Mouse (Mus musculus): ENCODE data around the gene Prr5l. TPM values are rescaled to one million over a fixed set of nuclear protein-coding genes. Genes with fewer than 3 reads are reported as not detected.
A peak's percentile ranks its signal among the peaks of the same experiment; 100 is the strongest.

Prr5l gene
- polyA plus RNA-seq, 1 experiment from 2014 or later: 15.5 TPM

DNA sequence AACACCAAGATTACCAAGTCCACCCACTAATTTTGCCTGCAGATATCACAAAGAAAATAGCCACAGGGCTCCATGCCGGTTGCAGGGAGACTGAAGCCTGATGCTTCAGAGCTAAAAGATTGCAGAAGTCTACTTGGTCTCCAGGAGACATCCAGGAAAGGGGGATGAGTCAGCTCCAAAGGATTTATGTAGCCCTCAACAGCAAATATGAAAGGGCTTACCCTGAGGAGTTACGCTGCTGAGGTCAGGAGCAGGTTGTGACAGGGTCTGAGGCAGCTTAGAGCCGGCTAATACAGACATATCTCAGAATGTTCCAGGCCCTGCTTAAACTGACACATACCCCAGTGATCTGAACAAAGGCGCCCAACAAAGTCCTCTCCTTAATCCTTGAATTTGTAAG, 90.7 kb downstream of the Prr5l start:
- Histone ChIP-seq H3K4me2 (replicated peaks) (no peak overlapping the region), H3K36me3 (no peaks in the 10 kb centered on the region), H3K4me1 (peaks cover 19% of the 10 kb centered on the region), H3K27me3 (peaks cover 19% of the 10 kb centered on the region; the same call in 1 of the 2 replicates), H3K4me3 (no peak overlapping the region), H3K9me3 (no peaks in the 10 kb centered on the region), H3K27ac (replicated peaks) (0 out of 2 replicates have a peak overlapping the region, but pooled peaks have one; percentile 22), H3K9ac (replicated peaks) (no peak overlapping the region)
- 49% methylated on average over 4 of the region's 4 CpGs for WGBS
- no peak for ATAC-seq (ENCODE audit: low FRiP score, low read depth)

GRCm38 (mm10) chr2:101783255-101783654, 99.6 kb downstream of the Prr5l start:
- Histone ChIP-seq H3K27me3 (no peaks in the 10 kb centered on the region), H3K4me1 (0 out of 2 replicates have a peak, but pooled peaks cover 5% of the 10 kb centered on the region), H3K36me3 (no peaks in the 10 kb centered on the region), H3K9ac (replicated peaks) (no peak overlapping the region), H3K27ac (replicated peaks) (0 out of 2 replicates have a peak overlapping the region, but pooled peaks have one; percentile 0), H3K4me2 (replicated peaks) (no peak overlapping the region), H3K4me3 (no peak overlapping the region), H3K9me3 (no peaks in the 10 kb centered on the region)
- ATAC-seq (ENCODE audit: low FRiP score, low read depth): no peak
- WGBS: 45% methylated on average over 5 of the region's 5 CpGs

DNA sequence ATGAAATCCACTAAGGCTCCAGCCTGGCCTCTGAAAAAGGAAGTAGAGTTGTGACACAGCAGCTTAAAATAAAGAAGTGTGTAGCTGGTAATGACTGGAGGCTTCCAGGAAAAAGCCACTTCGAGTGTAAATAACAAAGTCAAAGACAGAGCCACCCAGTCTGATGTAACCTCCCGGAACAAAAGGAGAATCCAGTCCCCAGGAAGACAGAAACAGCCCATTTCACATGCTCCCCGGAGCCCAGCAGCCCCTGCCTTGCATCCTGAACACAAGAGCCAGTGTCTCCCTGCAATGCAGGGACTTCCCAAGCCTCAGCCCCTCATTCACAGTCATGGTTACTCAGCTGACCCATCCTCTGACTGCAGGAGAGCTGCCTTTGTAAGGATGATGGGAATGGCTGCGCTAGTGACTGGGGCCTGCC, 101.5 kb downstream of the Prr5l start:
- ATAC-seq (ENCODE audit: low FRiP score, low read depth): no peak
- Histone ChIP-seq H3K4me1 (0 out of 2 replicates have a peak, but pooled peaks cover 5% of the 10 kb centered on the region), H3K9me3 (no peaks in the 10 kb centered on the region), H3K4me2 (replicated peaks) (no peak overlapping the region), H3K9ac (replicated peaks) (no peak overlapping the region), H3K36me3 (no peaks in the 10 kb centered on the region), H3K4me3 (no peak overlapping the region), H3K27ac (replicated peaks) (no peak overlapping the region), H3K27me3 (no peaks in the 10 kb centered on the region)
- 76% methylated on average over 4 of the region's 4 CpGs for WGBS

DNA sequence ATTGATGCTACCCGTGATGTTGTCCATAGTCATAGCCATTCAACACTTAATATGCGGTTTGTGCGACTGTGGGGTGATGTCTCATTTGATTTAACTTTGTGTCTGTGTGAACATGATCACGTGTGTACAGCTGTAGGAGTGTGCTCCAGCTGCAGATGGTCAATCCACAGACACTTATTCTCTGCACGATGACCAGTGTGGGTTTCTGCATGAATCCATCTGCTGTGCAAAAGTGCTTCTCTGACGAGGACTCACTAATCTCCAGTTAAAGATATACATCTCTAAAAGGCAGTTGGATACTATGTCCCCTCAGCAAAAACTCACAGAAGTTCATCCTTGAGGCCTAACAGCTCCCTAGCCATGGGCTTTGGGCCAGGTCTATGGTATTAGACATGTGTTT, 104.7 kb downstream of the Prr5l start:
- 93% methylated on average over 6 of the region's 6 CpGs for WGBS
- no peak for ATAC-seq (ENCODE audit: low FRiP score, low read depth)

DNA sequence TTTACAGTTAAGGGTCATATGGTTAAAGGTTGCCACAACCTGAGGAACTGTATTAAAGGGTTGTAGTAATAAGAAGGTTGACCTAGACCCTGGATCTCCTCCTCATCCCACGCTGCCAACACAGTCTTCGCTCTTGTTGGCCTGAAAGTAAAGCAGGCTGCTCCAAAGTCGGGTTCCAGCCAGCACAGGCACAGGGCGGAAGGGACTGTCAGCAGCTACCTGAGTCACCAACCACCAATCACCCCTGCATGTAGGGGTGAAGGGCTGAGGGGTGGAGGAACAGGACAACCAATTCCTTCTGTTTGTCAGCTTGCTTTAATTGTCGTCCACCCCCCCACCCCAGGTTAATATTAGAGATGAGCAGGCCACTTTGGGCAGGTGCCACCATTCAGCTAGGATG, 119.3 kb downstream of the Prr5l start:
- H3K4me2 ChIP-seq (replicated peaks): no peak overlapping the region
- 91% methylated on average over 5 of the region's 5 CpGs for WGBS
- no peak overlapping the region for H3K9ac ChIP-seq (replicated peaks)
- H3K4me3 ChIP-seq: no peak overlapping the region
- no peak overlapping the region for H3K27ac ChIP-seq (replicated peaks)
- H3K27me3 ChIP-seq: no peaks in the 10 kb centered on the region
- 0 out of 2 replicates have a peak, but pooled peaks cover 2% of the 10 kb centered on the region for H3K4me1 ChIP-seq
- no peak for ATAC-seq (ENCODE audit: low FRiP score, low read depth)
- no peaks in the 10 kb centered on the region for H3K36me3 ChIP-seq
- H3K9me3 ChIP-seq: no peaks in the 10 kb centered on the region

More for the DNA sequence above, 104.7 kb downstream of the Prr5l start:
- H3K4me1 ChIP-seq: 0 out of 2 replicates have a peak, but pooled peaks cover 5% of the 10 kb centered on the region
- no peak overlapping the region for H3K4me2 ChIP-seq (replicated peaks)
- H3K4me3 ChIP-seq: no peak overlapping the region
- H3K27me3 ChIP-seq: no peaks in the 10 kb centered on the region
- no peak overlapping the region for H3K9ac ChIP-seq (replicated peaks)
- no peaks in the 10 kb centered on the region for H3K36me3 ChIP-seq
- H3K9me3 ChIP-seq: no peaks in the 10 kb centered on the region
- no peak overlapping the region for H3K27ac ChIP-seq (replicated peaks)

GRCm38 (mm10) chr2:101762955-101763386, 119.9 kb downstream of the Prr5l start:
- WGBS: 72% methylated on average over 4 of the region's 4 CpGs
- Histone ChIP-seq H3K27ac (replicated peaks) (no peak overlapping the region), H3K4me3 (no peak overlapping the region), H3K36me3 (no peaks in the 10 kb centered on the region), H3K9ac (replicated peaks) (no peak overlapping the region), H3K4me2 (replicated peaks) (no peak overlapping the region), H3K4me1 (0 out of 2 replicates have a peak, but pooled peaks cover 2% of the 10 kb centered on the region), H3K27me3 (no peaks in the 10 kb centered on the region), H3K9me3 (no peaks in the 10 kb centered on the region)
- no peak for ATAC-seq (ENCODE audit: low FRiP score, low read depth)

- no peaks in the 10 kb centered on the region for H3K27me3 ChIP-seq
- H3K9me3 ChIP-seq: no peaks in the 10 kb centered on the region
- H3K9ac ChIP-seq (replicated peaks): no peak overlapping the region
- no peak overlapping the region for H3K4me2 ChIP-seq (replicated peaks)
- H3K4me1 ChIP-seq: 0 out of 2 replicates have a peak, but pooled peaks cover 2% of the 10 kb centered on the region
- WGBS: 74% methylated on average over 10 of the region's 10 CpGs
- no peaks in the 10 kb centered on the region for H3K36me3 ChIP-seq
- H3K4me3 ChIP-seq: no peak overlapping the region
- ATAC-seq (ENCODE audit: low FRiP score, low read depth): peak; percentile 51; the same call in 1 of the 2 replicates
- H3K27ac ChIP-seq (replicated peaks): no peak overlapping the region
Observed at GRCm38 (mm10) chr2:101762405-101762804, 120.4 kb downstream of the Prr5l start.

- 81% methylated on average over 1 of the region's 1 CpGs for WGBS
- Histone ChIP-seq H3K9ac (replicated peaks) (no peak overlapping the region), H3K36me3 (no peaks in the 10 kb centered on the region), H3K4me1 (0 out of 2 replicates have a peak, but pooled peaks cover 2% of the 10 kb centered on the region), H3K27ac (replicated peaks) (no peak overlapping the region), H3K4me3 (no peak overlapping the region), H3K27me3 (no peaks in the 10 kb centered on the region), H3K9me3 (no peaks in the 10 kb centered on the region), H3K4me2 (replicated peaks) (no peak overlapping the region)
- ATAC-seq (ENCODE audit: low FRiP score, low read depth): no peak
Observed at GRCm38 (mm10) chr2:101761898-101762297, 120.9 kb downstream of the Prr5l start.

GRCm38 (mm10) chr2:101759523-101760277, 123.1 kb downstream of the Prr5l start:
- ATAC-seq (ENCODE audit: low FRiP score, low read depth): no peak
- H3K9ac ChIP-seq (replicated peaks): no peak overlapping the region
- H3K4me2 ChIP-seq (replicated peaks): no peak overlapping the region
- H3K9me3 ChIP-seq: no peaks in the 10 kb centered on the region
- WGBS: 78% methylated on average over 9 of the region's 9 CpGs
- H3K4me1 ChIP-seq: peaks cover 21% of the 10 kb centered on the region
- no peak overlapping the region for H3K27ac ChIP-seq (replicated peaks)
- H3K27me3 ChIP-seq: no peaks in the 10 kb centered on the region
- no peaks in the 10 kb centered on the region for H3K36me3 ChIP-seq
- no peak overlapping the region for H3K4me3 ChIP-seq

- Histone ChIP-seq H3K36me3 (no peaks in the 10 kb centered on the region), H3K27me3 (no peaks in the 10 kb centered on the region), H3K4me3 (no peak overlapping the region), H3K9me3 (no peaks in the 10 kb centered on the region), H3K9ac (replicated peaks) (no peak overlapping the region), H3K27ac (replicated peaks) (no peak overlapping the region), H3K4me2 (replicated peaks) (no peak overlapping the region), H3K4me1 (peaks cover 27% of the 10 kb centered on the region)
- 86% methylated on average over 1 of the region's 1 CpGs for WGBS
- ATAC-seq (ENCODE audit: low FRiP score, low read depth): no peak
Observed at GRCm38 (mm10) chr2:101757806-101758205, 125.0 kb downstream of the Prr5l start.

DNA sequence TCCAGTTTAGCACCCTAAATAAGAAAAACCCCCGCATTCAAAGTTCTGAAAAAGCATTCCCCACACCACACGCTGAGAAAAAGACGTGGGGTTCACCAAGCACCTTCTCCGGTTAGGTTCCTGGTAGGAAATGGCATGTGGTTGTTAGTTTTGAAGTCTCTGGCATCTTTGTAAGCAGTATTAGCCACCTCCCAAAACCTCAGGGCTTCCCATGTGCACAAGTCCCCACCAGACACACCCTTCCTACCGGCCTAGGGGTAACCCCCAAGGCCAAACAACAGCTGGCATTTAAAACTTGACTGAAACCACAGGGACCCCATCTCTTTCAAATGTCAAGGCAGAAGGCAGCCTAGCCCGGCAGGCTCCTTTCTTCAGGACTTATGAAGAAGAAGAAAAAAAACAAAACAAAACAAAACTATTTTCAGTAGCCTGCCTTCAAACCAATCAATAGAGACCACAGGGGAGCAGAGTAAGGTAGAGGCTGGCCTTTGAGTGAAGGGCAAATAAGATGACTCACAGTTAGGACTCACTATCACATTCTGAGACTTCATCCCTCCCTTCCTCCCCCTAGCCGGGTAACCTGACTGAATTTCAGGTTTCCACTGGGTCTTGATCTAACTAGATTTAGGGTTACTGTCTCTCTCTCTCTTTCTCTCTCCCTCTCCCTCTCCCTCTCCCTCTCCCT, 126.6 kb downstream of the Prr5l start:
- no peak overlapping the region for H3K4me3 ChIP-seq
- H3K9ac ChIP-seq (replicated peaks): no peak overlapping the region
- H3K27me3 ChIP-seq: no peaks in the 10 kb centered on the region
- peaks cover 27% of the 10 kb centered on the region for H3K4me1 ChIP-seq
- H3K27ac ChIP-seq (replicated peaks): no peak overlapping the region
- H3K36me3 ChIP-seq: no peaks in the 10 kb centered on the region
- no peaks in the 10 kb centered on the region for H3K9me3 ChIP-seq
- WGBS: 26% methylated on average over 7 of the region's 7 CpGs
- H3K4me2 ChIP-seq (replicated peaks): no peak overlapping the region
- ATAC-seq (ENCODE audit: low FRiP score, low read depth): no peak

DNA sequence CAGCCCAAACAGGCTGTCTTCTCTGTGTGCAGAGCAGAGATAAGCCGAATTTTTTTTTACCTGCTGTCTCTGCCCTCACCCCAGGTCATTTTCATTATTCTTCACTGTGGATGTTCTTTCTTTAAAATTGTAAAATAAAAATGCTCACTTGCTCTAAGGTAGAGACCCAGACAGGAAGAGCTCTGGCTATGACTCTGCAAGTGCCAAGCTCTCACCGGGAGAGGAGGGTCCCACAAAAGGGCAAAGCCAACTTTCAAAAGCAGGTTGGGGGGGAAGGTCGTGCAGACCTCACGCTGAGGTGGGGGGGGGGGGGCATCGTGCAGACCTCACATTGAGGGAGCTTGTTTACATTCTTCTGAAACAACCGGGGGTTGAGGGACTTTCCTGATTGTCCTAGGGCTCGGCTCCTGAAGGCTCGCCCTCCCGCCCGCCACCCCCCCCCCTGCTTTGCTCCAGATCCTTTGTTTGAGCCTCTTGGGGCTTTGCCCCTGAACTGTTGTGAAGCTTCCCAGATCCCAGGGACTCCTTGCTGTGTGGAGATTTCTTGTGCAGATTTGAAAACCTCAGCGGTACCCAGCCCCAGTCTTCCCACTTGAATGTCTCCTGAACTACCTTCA, 127.8 kb downstream of the Prr5l start:
- Histone ChIP-seq H3K4me3 (peak overlapping the region; percentile 18), H3K36me3 (no peaks in the 10 kb centered on the region), H3K4me2 (replicated peaks) (peak overlapping the region; percentile 51), H3K9ac (replicated peaks) (0 out of 2 replicates have a peak overlapping the region, but pooled peaks have one; percentile 20), H3K27ac (replicated peaks) (peak overlapping the region; percentile 58), H3K9me3 (no peaks in the 10 kb centered on the region), H3K27me3 (no peaks in the 10 kb centered on the region), H3K4me1 (peaks cover 27% of the 10 kb centered on the region)
- ATAC-seq (ENCODE audit: low FRiP score, low read depth): peak; percentile 69
- WGBS: 2% methylated on average over 11 of the region's 11 CpGs

All from midbrain, embryonic 12.5 days (tissue).